Mouse (Mus musculus): ENCODE measurements around the gene Srcap.

- no peak for TF ChIP-seq GATA1 (IDR thresholded peaks at IDR 0.05; ENCODE audit: low read length)
- TF ChIP-seq TAL1 (IDR thresholded peaks at IDR 0.05; ENCODE audit: low read length) = no peak
Measured at GRCm38 (mm10) chr7:127588011-127588871, 76.5 kb downstream of the Srcap start, which contains the start of the genes Ccdc189 and Rnf40.
